Mouse (Mus musculus): ENCODE data around the gene Lin7b. TPM values are rescaled to one million over a fixed set of nuclear protein-coding genes. Genes with fewer than 3 reads are reported as not detected.
"Not testable (repeated sequence)": the region's sequence is repeated elsewhere in the genome, so short reads cannot be mapped to it uniquely, and the experiment has no call there.

Gene Lin7b
- total and polyA plus RNA-seq, 3 experiments: 1.3 to 3.8 TPM; not detected in 1

- Histone ChIP-seq H3K79me2 (ENCODE audit: control insufficient read depth, insufficient read depth, low read length, poor library complexity) (peaks cover 38% of the 10 kb centered on the region), H3K27ac (ENCODE audit: control insufficient read depth, low read depth, low read length) (peak overlapping the region; percentile 82), H3K36me3 (ENCODE audit: control insufficient read depth in 1 of 2, insufficient read depth in 2 of 2, low read length in 2 of 2) (peaks cover 21 to 38% of the 10 kb centered on the region in 2 experiments), H3K4me3 (ENCODE audit: control insufficient read depth in 1 of 2, insufficient read depth in 1 of 2, low read depth in 2 of 2, low read length in 2 of 2) (peak overlapping the region; percentile 59 to 62), H3K4me1 (ENCODE audit: control insufficient read depth in 1 of 2, insufficient read depth in 2 of 2, low read length in 2 of 2) (peaks cover 5 to 19% of the 10 kb centered on the region in 2 experiments; a peak in 3 of 4 replicates), H3K9ac (ENCODE audit: control insufficient read depth, low read depth, low read length, poor library complexity, severe bottlenecking) (peak overlapping the region; percentile 71)
- not testable (repeated sequence) for H3K9me3 ChIP-seq (replicated peaks; ENCODE audit: insufficient read depth, low read length); H3K27me3 ChIP-seq (ENCODE audit: control insufficient read depth in 1 of 2, insufficient read depth in 2 of 2, low read length in 2 of 2)
- DNase-seq (ENCODE audit: low read depth, low spot score): peak; percentile 50
- 0 out of 2 replicates have a peak, but pooled peaks have one; percentile 19 for TF ChIP-seq HCFC1 (IDR thresholded peaks at IDR 0.05; ENCODE audit: low read depth, low read length)
- TF ChIP-seq ZNF384 (IDR thresholded peaks at IDR 0.05; ENCODE audit: low read depth, low read length): peak; percentile 17; the same call in 1 of the 2 replicates
- TF ChIP-seq CTCF (IDR thresholded peaks at IDR 0.05 in 2 of 3, conservative IDR thresholded peaks at IDR 0.05 in 1 of 3; ENCODE audit: control insufficient read depth in 1 of 3, insufficient read depth in 1 of 3, low read depth in 2 of 3, low read length in 3 of 3, poor library complexity in 1 of 3, severe bottlenecking in 1 of 3): peak in 1 of 3 experiments; percentile 29; a peak in 1 of 6 replicates
Observed at GRCm38 (mm10) chr7:45396337-45396775, 26.0 kb upstream of the Lin7b start.

GRCm38 (mm10) chr7:45395578-45396336 lies 25.4 kb upstream of the Lin7b start, which contains the start of gene Snrnp70:
TSS of gene Snrnp70 (minus strand) at chr7:45395742.
- Histone ChIP-seq H3K4me3 (ENCODE audit: control insufficient read depth in 1 of 2, insufficient read depth in 1 of 2, low read depth in 2 of 2, low read length in 2 of 2) (peak within 1 kb of the TSS; percentile 70 to 74), H3K36me3 (ENCODE audit: control insufficient read depth in 1 of 2, insufficient read depth in 2 of 2, low read length in 2 of 2) (peaks cover 21 to 41% of the 10 kb centered on the region in 2 experiments), H3K27ac (ENCODE audit: control insufficient read depth, low read depth, low read length) (peak within 1 kb of the TSS; percentile 86), H3K27me3 (ENCODE audit: control insufficient read depth in 1 of 2, insufficient read depth in 2 of 2, low read length in 2 of 2) (no peaks in the 10 kb centered on the region), H3K9ac (ENCODE audit: control insufficient read depth, low read depth, low read length, poor library complexity, severe bottlenecking) (peak within 1 kb of the TSS; percentile 84), H3K9me3 (replicated peaks; ENCODE audit: insufficient read depth, low read length) (no peaks in the 10 kb centered on the region), H3K79me2 (ENCODE audit: control insufficient read depth, insufficient read depth, low read length, poor library complexity) (peaks cover 39% of the 10 kb centered on the region), H3K4me1 (ENCODE audit: control insufficient read depth in 1 of 2, insufficient read depth in 2 of 2, low read length in 2 of 2) (peaks cover 5 to 19% of the 10 kb centered on the region in 2 experiments; a peak in 3 of 4 replicates)
- DNase-seq (ENCODE audit: low read depth, low spot score): peak; percentile 100
- TF ChIP-seq NELFE (IDR thresholded peaks at IDR 0.05; ENCODE audit: low read depth, low read length) (peak; percentile 97), GATA1 (IDR thresholded peaks at IDR 0.05; ENCODE audit: low read depth, low read length) (no peak), RAD21 (IDR thresholded peaks at IDR 0.05; ENCODE audit: low read depth, low read length) (no peak), POLR2A (IDR thresholded peaks at IDR 0.05; ENCODE audit: control insufficient read depth in 1 of 2, insufficient read depth in 1 of 2, low read depth in 1 of 2, low read length in 2 of 2, poor library complexity in 1 of 2) (peak; percentile 60 to 93; a peak in 3 of 4 replicates), CHD1 (IDR thresholded peaks at IDR 0.05; ENCODE audit: low read depth, low read length) (no peak), ZC3H11A (IDR thresholded peaks at IDR 0.05; ENCODE audit: low read depth, low read length) (no peak), MAZ (IDR thresholded peaks at IDR 0.05; ENCODE audit: low read depth, low read length) (no peak; the same call in 1 of the 2 replicates), SIN3A (IDR thresholded peaks at IDR 0.05; ENCODE audit: low read length) (peak; percentile 67), BHLHE40 (IDR thresholded peaks at IDR 0.05; ENCODE audit: borderline replicate concordance, low read depth, low read length) (no peak), MAX (IDR thresholded peaks at IDR 0.05; ENCODE audit: low read length) (peak; percentile 74; the same call in 1 of the 2 replicates), MXI1 (IDR thresholded peaks at IDR 0.05; ENCODE audit: low read depth, low read length) (peak; percentile 55), RCOR1 (IDR thresholded peaks at IDR 0.05; ENCODE audit: low read depth, low read length) (no peak), NRF1 (IDR thresholded peaks at IDR 0.05; ENCODE audit: insufficient read depth, low read depth, low read length, poor library complexity, severe bottlenecking) (peak; percentile 90), CTCF (IDR thresholded peaks at IDR 0.05 in 2 of 3, conservative IDR thresholded peaks at IDR 0.05 in 1 of 3; ENCODE audit: control insufficient read depth in 1 of 3, insufficient read depth in 1 of 3, low read depth in 2 of 3, low read length in 3 of 3, poor library complexity in 1 of 3, severe bottlenecking in 1 of 3) (no peak), ZKSCAN1 (IDR thresholded peaks at IDR 0.05; ENCODE audit: low read depth, low read length) (0 out of 2 replicates have a peak, but pooled peaks have one; percentile 39), JUND (IDR thresholded peaks at IDR 0.05; ENCODE audit: low read depth, low read length) (no peak), MAFK (IDR thresholded peaks at IDR 0.05; ENCODE audit: borderline replicate concordance, low read depth, low read length) (no peak), KAT2A (conservative IDR thresholded peaks at IDR 0.05; ENCODE audit: low read depth, low read length) (peak; percentile 83), ETS1 (IDR thresholded peaks at IDR 0.05; ENCODE audit: low read depth, low read length) (no peak), USF2 (IDR thresholded peaks at IDR 0.05; ENCODE audit: borderline replicate concordance in 1 of 2, insufficient read depth in 1 of 2, low read depth in 1 of 2, low read length in 2 of 2) (no peak), CHD2 (IDR thresholded peaks at IDR 0.05; ENCODE audit: low read length) (peak; percentile 68), POLR2AphosphoS2 (IDR thresholded peaks at IDR 0.05; ENCODE audit: low read length) (peak; percentile 95), TBP (IDR thresholded peaks at IDR 0.05; ENCODE audit: low read depth, low read length) (peak; percentile 96), EP300 (IDR thresholded peaks at IDR 0.05; ENCODE audit: low read depth in 1 of 2, low read length in 2 of 2) (no peak; a peak in 1 of 4 replicates), E2F4 (IDR thresholded peaks at IDR 0.05; ENCODE audit: borderline replicate concordance, low read depth, low read length) (peak; percentile 69; the same call in 1 of the 2 replicates), ELF1 (IDR thresholded peaks at IDR 0.05; ENCODE audit: low read depth, low read length) (peak; percentile 65), MEF2A (IDR thresholded peaks at IDR 0.05; ENCODE audit: extremely low read depth, insufficient replicate concordance, low read depth, low read length, poor library complexity, severe bottlenecking) (no peak)

Measured in MEL (cell line).